Mouse (Mus musculus): Measurements from ENCODE around the gene Neurog2.

- TF ChIP-seq EP300 (IDR thresholded peaks at IDR 0.05; ENCODE audit: low read depth) (no peak), CTCF (IDR thresholded peaks at IDR 0.05; ENCODE audit: low read depth) (no peak)
These were observed 19.1 kb downstream of the Neurog2 start for GRCm38 (mm10) chr3:127651742-127652653.
